Mouse (Mus musculus): ENCODE results near the gene Capn13. TPM values are rescaled to one million over a fixed set of nuclear protein-coding genes. Genes with fewer than 3 reads are reported as not detected.

The Capn13 gene
- total and polyA plus RNA-seq, 3 experiments: not detected

DNA sequence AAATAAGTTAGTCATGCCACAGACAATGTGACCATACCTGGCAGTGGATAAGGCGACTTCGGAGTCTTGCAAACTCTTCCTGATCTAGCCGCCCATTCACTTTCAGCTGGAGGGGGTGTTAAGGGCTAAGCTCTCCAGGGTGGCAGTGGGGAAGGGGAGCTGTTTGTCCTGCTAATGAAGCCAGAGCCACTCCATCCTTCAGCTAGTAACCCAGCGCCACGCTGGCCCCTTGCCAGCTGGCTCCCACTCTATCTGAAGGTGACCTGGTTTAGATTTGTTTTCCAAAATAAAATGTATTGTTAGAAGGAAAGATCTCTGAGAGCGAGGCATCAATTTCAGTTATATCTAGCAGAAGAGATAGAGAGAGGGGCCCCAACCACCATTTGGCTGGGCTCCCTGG lies 75.9 kb downstream of the Capn13 start:
- Histone ChIP-seq H3K9ac (ENCODE audit: control insufficient read depth, low read depth, low read length, poor library complexity, severe bottlenecking) (no peak overlapping the region), H3K9me3 (replicated peaks; ENCODE audit: insufficient read depth, low read length) (no peaks in the 10 kb centered on the region), H3K36me3 (ENCODE audit: control insufficient read depth in 1 of 2, insufficient read depth in 2 of 2, low read length in 2 of 2) (no peaks in the 10 kb centered on the region), H3K27me3 (ENCODE audit: control insufficient read depth in 1 of 2, insufficient read depth in 2 of 2, low read length in 2 of 2) (no peaks in the 10 kb centered on the region), H3K4me3 (ENCODE audit: control insufficient read depth in 1 of 2, insufficient read depth in 1 of 2, low read depth in 2 of 2, low read length in 2 of 2) (no peak overlapping the region), H3K27ac (ENCODE audit: control insufficient read depth, low read depth, low read length) (no peak overlapping the region), H3K4me1 (ENCODE audit: control insufficient read depth in 1 of 2, insufficient read depth in 2 of 2, low read length in 2 of 2) (no peaks in the 10 kb centered on the region), H3K79me2 (ENCODE audit: control insufficient read depth, insufficient read depth, low read length, poor library complexity) (no peaks in the 10 kb centered on the region)
- TF ChIP-seq MYC (IDR thresholded peaks at IDR 0.05; ENCODE audit: low read depth, low read length) (no peak), ZKSCAN1 (IDR thresholded peaks at IDR 0.05; ENCODE audit: low read depth, low read length) (no peak), ZNF384 (IDR thresholded peaks at IDR 0.05; ENCODE audit: low read depth, low read length) (no peak), USF2 (IDR thresholded peaks at IDR 0.05; ENCODE audit: borderline replicate concordance in 1 of 2, insufficient read depth in 1 of 2, low read depth in 1 of 2, low read length in 2 of 2) (no peak), MXI1 (IDR thresholded peaks at IDR 0.05; ENCODE audit: low read depth, low read length) (no peak), EP300 (IDR thresholded peaks at IDR 0.05; ENCODE audit: low read depth in 1 of 2, low read length in 2 of 2) (no peak), ZC3H11A (IDR thresholded peaks at IDR 0.05; ENCODE audit: low read depth, low read length) (no peak), BHLHE40 (IDR thresholded peaks at IDR 0.05; ENCODE audit: borderline replicate concordance, low read depth, low read length) (no peak), GABPA (IDR thresholded peaks at IDR 0.05; ENCODE audit: low read depth, low read length) (no peak), E2F4 (IDR thresholded peaks at IDR 0.05; ENCODE audit: borderline replicate concordance, low read depth, low read length) (no peak), TBP (IDR thresholded peaks at IDR 0.05; ENCODE audit: low read depth, low read length) (no peak), MAFK (IDR thresholded peaks at IDR 0.05; ENCODE audit: borderline replicate concordance, low read depth, low read length) (no peak), MEF2A (IDR thresholded peaks at IDR 0.05; ENCODE audit: extremely low read depth, insufficient replicate concordance, low read depth, low read length, poor library complexity, severe bottlenecking) (no peak), KAT2A (conservative IDR thresholded peaks at IDR 0.05; ENCODE audit: low read depth, low read length) (no peak), HCFC1 (IDR thresholded peaks at IDR 0.05; ENCODE audit: low read depth, low read length) (no peak), ZMIZ1 (IDR thresholded peaks at IDR 0.05; ENCODE audit: low read depth, low read length) (no peak), POLR2AphosphoS5 (IDR thresholded peaks at IDR 0.05; ENCODE audit: borderline replicate concordance, low read depth, low read length) (no peak), JUND (IDR thresholded peaks at IDR 0.05; ENCODE audit: low read depth, low read length) (no peak), CHD2 (IDR thresholded peaks at IDR 0.05; ENCODE audit: low read length) (no peak), SMC3 (IDR thresholded peaks at IDR 0.05; ENCODE audit: low read depth, low read length) (no peak)
- no peak for DNase-seq (ENCODE audit: low read depth, low spot score)

DNA sequence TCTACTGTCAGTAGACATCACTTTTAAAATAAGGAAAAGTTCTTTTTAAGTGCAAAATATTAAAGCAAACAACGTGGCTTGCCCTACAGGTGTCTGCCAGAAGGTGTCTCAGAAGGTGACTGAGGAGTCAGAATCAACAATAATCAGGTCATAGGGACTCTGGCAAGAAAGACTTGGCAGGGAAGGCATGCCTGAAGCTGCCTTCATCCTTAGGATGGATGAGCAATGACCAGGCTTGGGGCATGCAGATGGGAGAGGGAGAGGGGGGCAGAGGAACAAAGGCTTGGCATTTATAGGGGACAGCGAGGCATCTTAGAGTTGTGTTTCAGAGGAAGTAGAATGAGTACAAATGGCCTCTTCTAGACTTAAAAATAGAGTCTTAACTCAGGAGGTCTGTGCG lies 76.7 kb downstream of the Capn13 start:
- Histone ChIP-seq H3K27me3 (ENCODE audit: control insufficient read depth in 1 of 2, insufficient read depth in 2 of 2, low read length in 2 of 2) (no peaks in the 10 kb centered on the region), H3K9ac (ENCODE audit: control insufficient read depth, low read depth, low read length, poor library complexity, severe bottlenecking) (no peak overlapping the region), H3K4me3 (ENCODE audit: control insufficient read depth in 1 of 2, insufficient read depth in 1 of 2, low read depth in 2 of 2, low read length in 2 of 2) (no peak overlapping the region), H3K27ac (ENCODE audit: control insufficient read depth, low read depth, low read length) (no peak overlapping the region), H3K4me1 (ENCODE audit: control insufficient read depth in 1 of 2, insufficient read depth in 2 of 2, low read length in 2 of 2) (no peaks in the 10 kb centered on the region), H3K9me3 (replicated peaks; ENCODE audit: insufficient read depth, low read length) (no peaks in the 10 kb centered on the region), H3K36me3 (ENCODE audit: control insufficient read depth in 1 of 2, insufficient read depth in 2 of 2, low read length in 2 of 2) (no peaks in the 10 kb centered on the region), H3K79me2 (ENCODE audit: control insufficient read depth, insufficient read depth, low read length, poor library complexity) (no peaks in the 10 kb centered on the region)
- no peak for TF ChIP-seq TBP (IDR thresholded peaks at IDR 0.05; ENCODE audit: low read depth, low read length)
- TF ChIP-seq RCOR1 (IDR thresholded peaks at IDR 0.05; ENCODE audit: low read depth, low read length): no peak
- no peak for TF ChIP-seq TCF12 (IDR thresholded peaks at IDR 0.05; ENCODE audit: low read depth, low read length)
- TF ChIP-seq MAZ (IDR thresholded peaks at IDR 0.05; ENCODE audit: low read depth, low read length): no peak
- TF ChIP-seq ZNF384 (IDR thresholded peaks at IDR 0.05; ENCODE audit: low read depth, low read length): no peak
- TF ChIP-seq CHD1 (IDR thresholded peaks at IDR 0.05; ENCODE audit: low read depth, low read length): no peak
- no peak for TF ChIP-seq USF1 (IDR thresholded peaks at IDR 0.05; ENCODE audit: low read depth, low read length)
- no peak for DNase-seq (ENCODE audit: low read depth, low spot score)

Data from MEL (cell line).